In genomic region chr6:56447917-56448316, GRCm38 (mm10) we compare ENCODE assay signal across 10 mouse cellular contexts.
A peak's percentile ranks its signal among the peaks of the same experiment; 100 is the strongest.
DNase-seq lines count a peak whose midpoint lies in the region; ATAC-seq and TF ChIP-seq lines count a peak whose summit lies in the region.
"Had no signal": no experiment of that assay in that cellular context is flagged by ENCODE, and none has a peak within 500 bp of the region (broad histone marks: within the 10 kb centered on the region; RNA-seq: fewer than 3 reads in every experiment).

No protein-coding gene starts in this region.

- H3K9me3 ChIP-seq in hindbrain, postnatal 0 days (ENCODE audit: low read length) = no peaks in the 10 kb centered on the region
- H3K9me3 ChIP-seq in hindbrain, embryonic 13.5 days = no peaks in the 10 kb centered on the region
- H3K9me3 ChIP-seq in neural tube, embryonic 14.5 days (ENCODE audit: control insufficient read depth, low read length) = no peaks in the 10 kb centered on the region
- no peaks in the 10 kb centered on the region for H3K9me3 ChIP-seq in neural tube, embryonic 15.5 days (replicated peaks)

- TF ChIP-seq CTCF in hindbrain, postnatal 0 days (IDR thresholded peaks at IDR 0.05; ENCODE audit: low read depth) = peak; percentile 64

- ATAC-seq in hindbrain, postnatal 0 days = no peak
- ATAC-seq in hindbrain, embryonic 13.5 days (ENCODE audit: low FRiP score) = no peak
- ATAC-seq in neural tube, embryonic 14.5 days (ENCODE audit: low read depth) = 0 out of 2 replicates have a peak, but pooled peaks have one; percentile 61
- no peak for ATAC-seq in neural tube, embryonic 15.5 days (ENCODE audit: low FRiP score)

- H3K9ac ChIP-seq in hindbrain, postnatal 0 days (replicated peaks; ENCODE audit: low read length) = no peak overlapping the region
- no peak overlapping the region for H3K9ac ChIP-seq in hindbrain, embryonic 13.5 days
- H3K9ac ChIP-seq in neural tube, embryonic 14.5 days (replicated peaks; ENCODE audit: low read depth, low read length) = no peak overlapping the region
- H3K9ac ChIP-seq in neural tube, embryonic 15.5 days (replicated peaks) = no peak overlapping the region

- no peak overlapping the region for H3K4me3 ChIP-seq in hindbrain, postnatal 0 days (ENCODE audit: low read length)
- no peak overlapping the region for H3K4me3 ChIP-seq in hindbrain, embryonic 13.5 days
- H3K4me3 ChIP-seq in neural tube, embryonic 14.5 days (ENCODE audit: low read depth, low read length) = no peak overlapping the region
- no peak overlapping the region for H3K4me3 ChIP-seq in neural tube, embryonic 15.5 days (replicated peaks)
- H3K4me3 ChIP-seq: myocyte had no signal

- no peaks in the 10 kb centered on the region for H3K36me3 ChIP-seq in hindbrain, postnatal 0 days (ENCODE audit: insufficient read depth, low read length)
- H3K36me3 ChIP-seq in hindbrain, embryonic 13.5 days = no peaks in the 10 kb centered on the region
- no peaks in the 10 kb centered on the region for H3K36me3 ChIP-seq in neural tube, embryonic 14.5 days (ENCODE audit: control insufficient read depth, insufficient read depth, low read length)
- H3K36me3 ChIP-seq in neural tube, embryonic 15.5 days = no peaks in the 10 kb centered on the region

- 19% methylated on average over 2 of the region's 2 CpGs for WGBS in hindbrain, postnatal 0 days
- WGBS in hindbrain, embryonic 13.5 days = 30% methylated on average over 2 of the region's 2 CpGs
- WGBS in neural tube, embryonic 14.5 days = 30% methylated on average over 2 of the region's 2 CpGs
- 28% methylated on average over 2 of the region's 2 CpGs for WGBS in neural tube, embryonic 15.5 days

- no peaks in the 10 kb centered on the region for H3K27me3 ChIP-seq in hindbrain, postnatal 0 days (ENCODE audit: insufficient read depth, low read length)
- H3K27me3 ChIP-seq in hindbrain, embryonic 13.5 days = no peaks in the 10 kb centered on the region
- H3K27me3 ChIP-seq in neural tube, embryonic 14.5 days (ENCODE audit: control insufficient read depth, insufficient read depth, low read length) = no peaks in the 10 kb centered on the region
- H3K27me3 ChIP-seq in neural tube, embryonic 15.5 days (replicated peaks) = no peaks in the 10 kb centered on the region

- H3K4me2 ChIP-seq in hindbrain, postnatal 0 days (ENCODE audit: low read depth, low read length) = no peak overlapping the region
- no peak overlapping the region for H3K4me2 ChIP-seq in hindbrain, embryonic 13.5 days
- no peak overlapping the region for H3K4me2 ChIP-seq in neural tube, embryonic 14.5 days (ENCODE audit: low read depth, low read length)
- H3K4me2 ChIP-seq in neural tube, embryonic 15.5 days = no peak overlapping the region

- H3K27ac ChIP-seq in hindbrain, postnatal 0 days = no peak overlapping the region
- no peak overlapping the region for H3K27ac ChIP-seq in hindbrain, embryonic 13.5 days
- H3K27ac ChIP-seq in neural tube, embryonic 14.5 days (ENCODE audit: low read depth, low read length) = no peak overlapping the region
- H3K27ac ChIP-seq in neural tube, embryonic 15.5 days (replicated peaks) = no peak overlapping the region

- DNase-seq in hindbrain, postnatal 0 days (ENCODE audit: low spot score) = peak; percentile 64
- DNase-seq in cerebellum, adult 9-11 months = peak; percentile 31
- no peak for DNase-seq in right cerebral cortex, postnatal 25 days
- no peak for DNase-seq in spleen, postnatal 36 days (ENCODE audit: low spot score in 2 of 2)
- DNase-seq in adrenal gland, adult 18-20 months (ENCODE audit: low spot score in 2 of 2) = no peak
- DNase-seq: spleen, adult 18-20 months had no signal

- H3K4me1 ChIP-seq in hindbrain, postnatal 0 days (ENCODE audit: insufficient read depth, low read length) = no peaks in the 10 kb centered on the region
- 0 out of 2 replicates have a peak, but pooled peaks cover 3% of the 10 kb centered on the region for H3K4me1 ChIP-seq in hindbrain, embryonic 13.5 days (replicated peaks)
- H3K4me1 ChIP-seq in neural tube, embryonic 14.5 days (ENCODE audit: control insufficient read depth, insufficient read depth, low read length) = no peaks in the 10 kb centered on the region
- no peaks in the 10 kb centered on the region for H3K4me1 ChIP-seq in neural tube, embryonic 15.5 days

Comparison
In these comparisons a context has a peak if more than half of its experiments do, and no peak if none do; other contexts are left out.
1. DNase-seq: peak in hindbrain, postnatal 0 days (single experiment) and cerebellum, adult 9-11 months (single experiment); none in right cerebral cortex, postnatal 25 days (single experiment), spleen, postnatal 36 days (0 of 2) and adrenal gland, adult 18-20 months (0 of 2).